Mouse (Mus musculus) heart, postnatal 0 days (tissue): ENCODE measurements around the gene Kctd2.

ENCODE experiments used
- CTCF ChIP-seq: IDR thresholded peaks from 2 replicates; pipeline ENCODE4 v1.5.1; 2016; ENCODE audit warnings: antibody characterized with exemption, control low read depth, low read depth
- EP300 ChIP-seq: IDR thresholded peaks from 2 replicates; pipeline ENCODE4 v1.6.1; 2016; ENCODE audit warnings: antibody characterized with exemption, low read depth

DNA sequence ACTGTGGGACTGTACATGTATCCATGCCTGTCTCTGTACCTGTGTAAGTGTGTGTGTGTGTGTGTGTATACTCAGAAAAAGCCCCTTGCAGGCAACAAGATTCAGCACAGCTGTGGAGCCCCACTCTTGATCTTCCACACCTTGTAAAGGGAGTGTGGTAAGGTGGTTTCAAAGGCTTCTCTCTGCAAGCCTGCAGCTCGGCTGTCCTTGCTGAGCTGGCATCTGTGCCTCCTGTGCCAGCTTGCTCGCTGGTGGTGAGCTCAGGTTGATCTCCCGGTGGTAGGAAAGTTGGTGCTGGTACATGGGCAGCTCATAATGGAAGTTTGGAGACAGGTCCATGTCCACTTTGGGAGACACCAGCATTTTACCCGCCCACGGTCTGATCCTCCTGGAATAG lies 41.9 kb downstream of the Kctd2 start:
- TF ChIP-seq CTCF, result no peak
- TF ChIP-seq EP300, result no peak
